Mouse (Mus musculus) erythroblast, embryonic 14.5 days (primary cell): ENCODE data around the gene Cd19.

Source experiments
- GATA1 ChIP-seq: IDR thresholded peaks from 2 replicates; pipeline ENCODE4 v1.6.1; 2012; ENCODE audit warnings: low read length, inconsistent platforms, mixed read lengths
- TAL1 ChIP-seq: IDR thresholded peaks from 3 replicates; pipeline ENCODE4 v1.6.1; 2012; ENCODE audit warnings: low read length, inconsistent platforms, mixed read lengths

GRCm38 (mm10) chr7:126434726-126435125, 20.0 kb upstream of the Cd19 start:
- TF ChIP-seq TAL1 (no peak), GATA1 (no peak)
